Mouse (Mus musculus): ENCODE results near the gene Lrrfip2.
A peak's percentile ranks its signal among the peaks of the same experiment; 100 is the strongest.

Gene Lrrfip2

DNA sequence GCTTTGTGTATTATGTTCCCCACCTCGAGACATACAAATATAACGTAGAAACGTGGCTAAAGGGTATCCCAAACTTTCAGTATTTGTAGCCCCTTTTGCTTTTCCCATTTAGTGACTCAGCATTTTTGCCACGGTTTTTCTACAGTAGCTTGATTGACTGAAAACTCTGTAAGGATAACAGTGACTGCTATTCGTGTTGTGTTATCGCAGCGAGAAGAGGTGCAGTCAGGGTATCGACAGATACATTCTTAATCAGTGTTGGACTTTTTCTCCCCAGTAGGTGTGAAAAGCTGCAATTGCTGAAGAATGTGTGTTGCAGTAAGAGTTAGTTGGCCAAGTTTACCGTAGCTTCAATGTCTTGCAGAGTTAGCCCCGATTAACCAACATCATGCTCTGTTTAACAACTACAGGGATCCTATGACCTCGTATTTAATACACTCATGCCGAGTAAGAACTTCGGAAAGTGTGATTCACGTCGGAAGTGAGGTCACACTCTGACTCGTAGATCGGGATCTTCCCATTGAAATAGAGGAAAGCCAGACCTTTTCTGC is 1.6 kb downstream of the Lrrfip2 start:
- DNase-seq, result peak; percentile 22

GRCm38 (mm10) chr9:111122446-111122845 is 5.1 kb downstream of the Lrrfip2 start:
- peak; percentile 17 for DNase-seq

DNA sequence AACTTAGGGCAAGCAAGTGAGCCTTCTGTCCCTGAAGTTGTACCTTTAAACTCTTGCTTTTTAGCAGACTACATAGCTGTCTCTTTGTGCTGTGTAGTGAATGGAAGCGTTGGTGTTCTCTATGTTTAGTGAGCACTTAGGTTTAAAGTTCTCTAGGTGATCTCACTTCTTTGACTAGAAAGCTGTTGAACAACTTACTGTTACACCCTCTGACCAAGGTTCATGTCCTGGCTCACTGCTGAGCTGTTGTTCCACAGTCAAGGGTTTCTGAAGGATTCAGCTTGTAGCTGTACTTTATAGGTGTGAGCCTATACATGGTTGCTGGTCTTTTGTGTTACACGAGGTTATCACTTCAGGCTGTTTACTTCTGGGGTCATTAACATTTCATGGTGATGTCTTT is 5.9 kb downstream of the Lrrfip2 start:
- peak; percentile 21 for DNase-seq

DNA sequence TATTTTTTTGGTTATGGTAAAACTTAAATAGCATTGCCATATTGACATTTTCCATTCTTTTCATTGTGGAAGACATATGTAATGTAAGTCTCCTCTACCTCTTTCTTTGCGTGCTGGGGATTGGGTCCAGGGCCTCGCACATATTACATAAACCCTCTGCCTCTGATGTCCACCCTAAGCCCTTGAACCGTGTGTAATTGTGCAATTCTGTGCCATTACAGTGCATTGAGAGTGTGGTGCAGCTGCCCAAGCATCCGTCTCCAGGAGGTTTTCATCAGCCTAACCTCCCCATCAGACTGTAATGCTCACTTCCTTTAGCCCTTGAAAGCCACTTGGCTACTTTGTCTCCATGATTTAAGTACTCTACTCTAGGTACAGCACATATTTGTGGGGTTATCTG is 7.0 kb downstream of the Lrrfip2 start:
- no peak for DNase-seq

DNA sequence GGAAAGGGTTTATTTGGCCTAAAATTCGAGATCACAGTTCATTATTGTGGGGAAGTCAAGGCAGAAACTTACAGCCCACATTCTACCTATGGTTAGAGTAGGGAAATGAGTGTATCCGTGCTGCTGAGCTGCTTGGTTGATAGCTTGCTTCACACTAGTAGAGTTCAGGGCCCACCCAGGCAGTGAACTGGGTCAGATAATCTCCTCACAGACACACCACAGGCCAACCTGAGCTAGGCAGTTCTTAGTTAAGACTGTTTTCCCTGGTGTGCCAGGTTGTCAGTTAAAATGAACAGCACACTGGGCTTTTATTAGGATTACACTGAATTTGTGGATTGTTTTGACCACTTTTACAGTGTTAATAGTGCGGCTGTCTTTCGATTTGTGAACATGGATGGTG is 9.3 kb downstream of the Lrrfip2 start:
- DNase-seq, result no peak

DNA sequence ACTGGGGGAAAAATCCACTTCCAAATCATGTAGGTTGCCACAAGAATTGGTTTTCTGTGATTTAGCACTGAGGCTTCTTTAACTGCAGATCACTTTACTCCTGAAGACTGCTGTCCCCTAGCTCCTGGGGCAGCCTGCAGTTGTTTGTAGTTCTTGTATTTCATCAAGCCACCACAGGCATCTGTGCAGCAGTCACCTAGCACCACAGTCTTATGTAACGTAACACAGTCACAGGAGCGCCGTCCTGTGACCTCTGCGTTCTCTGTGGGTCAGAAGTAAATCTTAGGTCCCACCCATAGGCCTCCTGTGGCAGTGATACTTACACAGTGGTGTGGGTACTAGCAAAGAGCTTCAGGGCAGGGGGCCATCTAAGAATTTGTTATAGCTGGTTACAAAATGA is 10.4 kb downstream of the Lrrfip2 start:
- DNase-seq, result no peak

DNA sequence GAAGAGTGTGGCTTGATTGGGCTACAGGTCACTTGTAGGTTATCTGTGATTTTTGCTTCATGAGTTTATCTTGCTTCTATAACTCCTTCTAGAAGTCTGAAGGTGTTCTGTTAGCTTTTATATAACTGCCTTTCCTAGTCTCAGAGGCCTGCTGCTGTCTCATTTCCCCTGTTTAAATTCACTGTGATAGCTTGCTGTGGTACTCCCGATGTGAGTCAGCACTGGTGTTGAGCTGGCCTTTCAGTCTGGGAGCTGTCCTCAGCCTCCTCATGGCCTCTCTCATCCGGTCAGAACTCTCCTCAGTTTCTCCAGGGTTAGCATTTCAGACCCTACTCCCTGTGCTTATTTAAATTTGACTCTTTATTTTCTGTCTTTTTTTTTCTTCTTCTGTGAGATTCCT is 12.7 kb downstream of the Lrrfip2 start:
- no peak for DNase-seq

GRCm38 (mm10) chr9:111138161-111138560 is 20.8 kb downstream of the Lrrfip2 start:
- no peak for DNase-seq

GRCm38 (mm10) chr9:111142721-111143120 is 25.3 kb downstream of the Lrrfip2 start:
- DNase-seq, result no peak

DNA sequence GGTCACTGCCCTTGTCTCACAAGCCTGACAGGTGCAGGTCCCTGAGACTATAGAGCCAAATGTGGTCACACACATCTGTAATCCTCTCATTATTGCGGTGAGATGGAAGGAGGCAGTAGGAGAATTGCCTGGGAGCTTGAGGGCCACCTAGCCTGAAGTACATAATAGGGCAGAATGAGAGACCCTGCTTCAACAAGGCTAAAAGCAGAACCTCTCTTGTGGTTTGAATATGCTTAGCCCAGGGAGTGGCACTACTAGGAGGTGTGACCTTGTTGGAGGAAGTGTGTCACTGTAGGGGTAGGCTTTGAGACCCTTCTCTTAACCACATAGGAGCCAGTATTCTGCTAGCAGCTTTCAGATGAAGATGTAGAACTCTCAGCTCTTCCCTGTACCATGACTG is 26.0 kb downstream of the Lrrfip2 start:
- DNase-seq, result no peak

DNA sequence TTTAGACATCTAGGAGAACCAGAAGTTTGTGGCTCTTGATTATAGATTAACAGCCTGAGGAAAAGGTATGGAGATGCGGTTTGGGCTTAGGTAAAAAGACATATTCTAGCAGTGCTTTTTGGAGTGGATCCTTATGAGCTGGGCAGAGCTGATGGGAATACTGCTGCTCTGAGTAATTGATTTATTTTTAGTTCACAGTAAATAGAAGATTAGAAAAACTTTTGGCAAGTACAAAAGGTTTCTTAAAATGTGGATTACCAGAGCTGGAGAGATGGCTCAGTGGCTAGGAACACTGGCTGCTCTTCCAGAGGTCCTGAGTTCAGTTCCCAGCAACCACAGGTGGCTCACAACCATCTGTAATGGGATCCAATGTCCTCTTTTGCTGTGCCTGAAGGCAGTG is 27.3 kb downstream of the Lrrfip2 start:
- DNase-seq, result no peak

DNA sequence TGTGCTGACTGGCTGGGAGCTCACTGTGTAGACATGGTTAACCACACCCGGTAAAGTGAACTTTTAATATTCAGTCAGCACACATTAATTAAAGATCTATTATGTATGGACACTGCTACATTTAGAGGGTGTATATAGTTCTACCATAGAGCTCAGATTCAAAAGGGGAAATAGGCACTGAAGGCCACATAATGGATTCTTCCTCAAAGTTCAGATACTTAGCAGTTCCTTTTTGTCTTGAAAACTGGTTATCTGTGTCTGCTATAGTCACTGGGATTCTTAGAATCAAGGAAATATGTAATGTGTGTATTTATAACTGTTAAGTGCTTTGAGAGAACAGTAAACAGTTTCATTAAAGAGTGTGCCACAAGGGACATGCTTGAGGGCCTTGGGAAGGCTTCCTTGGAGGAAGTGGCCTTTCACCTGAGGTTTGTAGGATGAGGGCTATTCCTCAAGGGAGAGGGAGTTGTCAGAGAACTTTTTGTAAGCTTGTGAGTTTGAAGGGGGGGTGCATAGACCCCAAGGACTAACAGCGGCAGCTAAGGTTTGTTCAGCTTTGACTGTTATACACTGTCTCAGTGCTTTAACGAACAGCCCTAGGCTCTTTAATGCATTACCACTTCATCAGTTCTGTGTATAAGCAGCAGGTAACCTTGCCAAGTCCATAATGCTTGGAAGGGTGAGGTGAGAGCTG is 28.3 kb downstream of the Lrrfip2 start:
- DNase-seq, result no peak

DNA sequence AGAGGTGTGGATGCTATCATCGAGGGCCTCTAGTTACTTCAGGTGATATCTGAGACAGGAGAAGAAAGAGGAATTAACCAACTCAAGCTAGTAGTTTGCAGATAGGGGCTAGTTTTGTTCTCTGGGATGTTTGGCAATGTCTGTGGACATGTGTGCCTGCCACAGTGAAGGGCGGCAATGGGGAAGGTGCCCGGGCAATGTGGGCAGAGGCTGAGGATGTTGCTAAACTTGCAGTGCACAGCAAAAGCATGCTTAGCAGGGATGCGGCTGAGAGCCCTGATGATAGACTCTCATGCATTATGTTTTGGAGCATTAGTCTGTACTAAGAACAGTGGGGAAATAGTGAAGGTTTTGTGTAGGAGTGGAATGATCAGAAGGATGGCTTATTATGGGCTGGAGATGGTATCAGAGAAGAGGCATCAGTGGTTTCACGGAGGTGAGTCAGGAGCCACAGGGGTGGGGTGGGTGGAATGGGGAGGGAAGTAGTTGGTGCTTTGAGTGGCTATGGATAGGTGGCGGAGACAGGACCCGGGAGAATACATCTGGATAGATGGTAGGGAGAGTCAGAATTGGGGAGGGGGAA is 28.9 kb downstream of the Lrrfip2 start:
- DNase-seq, result no peak

- DNase-seq, result no peak
Measured at GRCm38 (mm10) chr9:111148006-111148405, 30.6 kb downstream of the Lrrfip2 start.

- no peak for DNase-seq
Measured at GRCm38 (mm10) chr9:111148414-111148813, 31.0 kb downstream of the Lrrfip2 start.

DNA sequence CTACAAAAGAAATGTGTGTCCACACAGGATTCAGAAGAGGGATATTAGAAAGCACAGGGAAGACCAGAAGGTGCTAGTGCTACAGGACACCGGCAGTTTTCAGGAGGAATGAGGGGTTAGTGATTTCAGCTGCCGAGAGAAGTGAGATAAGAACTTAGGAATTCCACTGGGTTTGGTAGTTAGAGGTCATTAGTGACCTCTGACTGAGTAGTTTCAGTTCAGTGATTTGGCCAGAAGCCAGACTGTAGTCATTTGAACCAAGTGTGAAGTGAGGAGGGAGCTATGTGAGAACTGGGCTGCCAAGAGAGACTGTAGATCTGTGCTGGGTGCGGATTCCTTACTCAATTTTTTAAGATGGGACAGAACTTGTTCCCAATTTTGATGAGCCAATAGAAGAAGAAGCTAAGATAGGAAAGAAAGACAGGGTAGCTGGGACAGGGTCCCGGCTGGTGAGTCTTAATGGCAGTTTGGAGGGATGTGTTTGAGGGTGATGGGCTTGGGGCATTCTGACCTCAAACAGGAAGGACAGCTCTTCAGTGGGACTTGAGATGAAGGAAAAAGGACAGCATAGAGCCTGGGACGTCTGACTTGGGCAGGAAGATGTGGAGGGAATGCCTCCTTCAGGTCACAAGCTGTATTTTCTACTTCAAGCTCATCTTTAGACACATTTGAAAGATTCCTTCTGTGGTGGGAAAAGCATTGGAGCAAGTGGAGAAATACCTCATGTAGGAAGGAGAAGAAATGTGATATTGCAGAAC is 32.0 kb downstream of the Lrrfip2 start:
- DNase-seq, result peak; percentile 88

GRCm38 (mm10) chr9:111152314-111152897 is 35.0 kb downstream of the Lrrfip2 start:
- no peak for DNase-seq

- no peak for DNase-seq
Measured at GRCm38 (mm10) chr9:111153026-111153425, 35.6 kb downstream of the Lrrfip2 start.

DNA sequence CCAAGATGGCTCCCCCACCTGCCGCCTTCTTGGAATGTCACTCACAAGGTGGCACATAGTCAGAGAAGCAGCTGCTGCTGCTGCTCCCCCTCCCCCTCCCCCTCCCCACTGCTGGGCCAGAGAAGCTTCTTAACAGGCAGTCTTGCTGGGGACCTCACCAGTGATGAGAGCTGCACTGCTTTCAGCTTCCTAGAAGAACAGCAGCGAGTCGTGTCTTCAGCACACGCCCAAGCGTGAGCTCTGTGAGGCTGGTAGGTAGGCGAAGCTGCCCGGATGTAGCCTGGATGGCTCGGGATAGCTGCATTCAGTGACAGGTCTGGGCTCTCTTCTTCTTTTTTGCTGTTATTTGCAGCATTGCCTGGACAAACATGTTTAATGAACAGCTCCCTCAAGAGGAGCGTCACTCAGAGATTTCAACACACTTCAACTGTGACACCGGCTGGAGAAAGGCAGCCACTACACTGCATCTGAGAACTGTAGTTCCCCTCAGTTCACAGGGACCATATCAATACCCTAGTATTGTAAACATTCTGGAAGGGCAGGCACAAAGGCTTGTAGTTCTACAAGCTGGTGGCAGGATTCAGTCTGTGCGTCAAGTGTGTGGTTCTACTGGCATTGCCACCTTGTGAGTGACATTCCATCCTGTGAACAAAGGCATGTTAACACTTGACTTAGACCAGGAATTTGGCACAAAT is 38.5 kb downstream of the Lrrfip2 start:
- no peak for DNase-seq

DNA sequence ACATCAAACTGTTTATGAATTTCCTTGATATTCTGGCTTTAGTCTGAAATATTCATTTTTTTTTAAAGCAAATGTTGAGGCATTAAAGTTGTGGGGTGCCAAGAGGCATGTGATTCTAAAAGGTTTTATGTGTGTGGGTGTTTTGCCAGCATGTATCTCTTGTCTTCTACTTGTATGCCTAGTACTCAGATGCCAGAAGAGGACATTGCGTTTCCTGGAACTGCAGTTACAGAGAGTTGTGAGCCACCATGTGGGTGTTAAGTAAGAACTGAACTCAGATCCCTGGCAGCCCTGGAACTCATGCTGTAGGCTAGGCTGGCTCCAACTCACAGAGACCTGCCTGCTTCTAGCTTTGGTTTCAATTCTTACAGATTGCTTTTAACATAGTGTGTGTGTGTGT is 42.2 kb downstream of the Lrrfip2 start:
- DNase-seq, result no peak

DNA sequence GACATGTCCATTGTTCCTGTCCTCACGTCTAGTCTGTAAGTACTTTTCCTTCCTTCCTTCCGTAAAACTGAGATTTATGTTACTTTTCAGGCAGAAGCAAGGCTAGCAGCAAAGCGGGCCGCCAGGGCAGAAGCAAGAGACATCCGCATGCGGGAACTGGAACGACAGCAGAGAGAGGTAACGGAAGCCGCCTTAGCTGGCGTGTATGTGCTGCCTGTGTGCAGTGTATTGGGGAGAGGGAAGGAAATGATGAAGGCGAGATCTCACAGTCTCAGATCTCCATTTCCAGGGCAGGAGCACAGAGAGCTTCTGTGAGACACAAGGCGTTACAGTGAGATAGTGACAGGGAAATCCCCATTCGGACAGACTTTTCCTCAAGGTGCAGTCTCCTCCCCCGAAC is 43.8 kb downstream of the Lrrfip2 start:
- no peak for DNase-seq

DNA sequence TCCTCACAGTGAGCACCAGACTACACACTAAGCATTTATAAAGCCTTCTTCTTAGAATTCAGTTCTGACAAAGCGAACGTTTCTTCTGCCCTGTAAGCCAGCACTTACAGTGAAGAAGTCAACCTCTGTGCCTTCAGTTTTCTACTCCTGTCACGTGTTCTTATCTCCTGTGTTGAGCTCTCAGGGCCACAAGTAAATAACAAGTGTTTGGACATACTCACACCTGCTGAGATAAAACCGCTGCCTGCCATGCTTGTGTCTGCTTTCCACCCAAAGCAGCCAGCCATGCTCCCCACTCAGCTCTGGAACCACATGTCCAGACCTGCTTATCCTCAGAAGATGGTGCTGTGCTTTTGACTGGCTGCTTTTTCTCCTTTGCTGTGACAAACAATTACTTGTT is 49.2 kb downstream of the Lrrfip2 start:
- DNase-seq, result no peak

DNA sequence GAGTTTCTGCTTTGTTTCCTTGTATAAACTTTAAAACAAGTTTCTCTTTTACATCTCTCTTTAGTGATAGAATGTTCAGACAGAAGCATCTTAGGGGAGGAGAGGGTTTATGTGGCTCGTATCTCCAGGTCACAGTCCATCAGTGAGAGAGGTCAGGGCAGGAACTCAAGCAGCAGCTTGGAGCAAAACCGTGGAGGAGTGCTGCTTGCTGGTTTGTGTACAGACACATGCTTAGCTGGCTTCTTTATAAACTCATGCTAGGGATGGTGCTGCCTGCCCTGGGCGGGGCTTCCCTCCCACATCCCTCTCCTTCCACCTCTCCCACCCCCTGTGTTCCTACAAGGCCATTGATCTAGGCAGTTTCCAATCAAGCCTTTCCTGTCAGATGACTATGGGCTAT is 53.0 kb downstream of the Lrrfip2 start:
- DNase-seq, result no peak
